Mouse (Mus musculus) CH12.LX (cell line): ENCODE data around the gene Adamts20.

Source experiments
- CTCF ChIP-seq, 2 experiments: IDR thresholded peaks in 1 of 2; conservative IDR thresholded peaks in 1 of 2; 2 replicates each; pipeline ENCODE4 v1.5.1; 2011 to 2012; ENCODE audit warnings: low read depth in 2 of 2, low read length in 2 of 2, improper control_type of control experiment in 1 of 2, inconsistent platforms in 1 of 2, mild to moderate bottlenecking in 1 of 2, moderate library complexity in 1 of 2
- MEF2A ChIP-seq: IDR thresholded peaks from 2 replicates; pipeline ENCODE4 v1.6.1; 2014; ENCODE audit warnings: low read depth, mild to moderate bottlenecking, inconsistent platforms, low read length, improper control_type of control experiment, borderline replicate concordance
- POLR2A ChIP-seq: IDR thresholded peaks from 2 replicates; pipeline ENCODE4 v1.6.1; 2011; ENCODE audit warnings: low read depth, mild to moderate bottlenecking, improper control_type of control experiment, low read length
- ZMIZ1 ChIP-seq: IDR thresholded peaks from 2 replicates; pipeline ENCODE4 v1.6.1; 2012; ENCODE audit warnings: low read depth, mild to moderate bottlenecking, inconsistent platforms, low read length, improper control_type of control experiment

DNA sequence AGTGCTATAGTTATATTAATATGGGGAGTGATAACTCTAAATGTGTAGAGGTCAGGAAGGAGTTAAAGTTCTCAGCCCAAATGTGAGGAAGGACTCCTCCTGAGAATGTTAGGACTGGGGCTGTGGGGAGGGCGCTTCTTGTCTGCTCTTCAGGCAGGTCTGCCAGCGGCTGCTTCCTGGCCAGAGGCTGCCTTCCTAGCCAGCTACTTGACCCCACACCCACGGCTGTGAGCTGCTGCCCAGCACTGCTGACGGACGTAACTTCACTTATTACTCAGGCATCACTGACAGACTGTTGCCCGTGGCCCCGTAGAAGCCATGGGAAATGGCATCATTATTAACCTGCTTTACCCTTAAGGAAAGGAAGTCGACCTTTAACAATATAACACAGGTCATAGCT, 242.1 kb downstream of the Adamts20 start:
- TF ChIP-seq CTCF (conservative IDR thresholded peaks at IDR 0.05 in 1 of 2, IDR thresholded peaks at IDR 0.05 in 1 of 2; ENCODE audit: low read depth in 2 of 2, low read length in 2 of 2), result no peak
- no peak for TF ChIP-seq MEF2A
- no peak for TF ChIP-seq POLR2A
- no peak for TF ChIP-seq ZMIZ1
